Mouse (Mus musculus): ENCODE results near the gene Tbcd. TPM values are rescaled to one million over a fixed set of nuclear protein-coding genes. Genes with fewer than 3 reads are reported as not detected.
"Not testable (repeated sequence)": the region's sequence is repeated elsewhere in the genome, so short reads cannot be mapped to it uniquely, and the experiment has no call there.

The Tbcd gene
- total and polyA plus RNA-seq, 3 experiments: 5.8 to 47.6 (median 40.0) TPM

DNA sequence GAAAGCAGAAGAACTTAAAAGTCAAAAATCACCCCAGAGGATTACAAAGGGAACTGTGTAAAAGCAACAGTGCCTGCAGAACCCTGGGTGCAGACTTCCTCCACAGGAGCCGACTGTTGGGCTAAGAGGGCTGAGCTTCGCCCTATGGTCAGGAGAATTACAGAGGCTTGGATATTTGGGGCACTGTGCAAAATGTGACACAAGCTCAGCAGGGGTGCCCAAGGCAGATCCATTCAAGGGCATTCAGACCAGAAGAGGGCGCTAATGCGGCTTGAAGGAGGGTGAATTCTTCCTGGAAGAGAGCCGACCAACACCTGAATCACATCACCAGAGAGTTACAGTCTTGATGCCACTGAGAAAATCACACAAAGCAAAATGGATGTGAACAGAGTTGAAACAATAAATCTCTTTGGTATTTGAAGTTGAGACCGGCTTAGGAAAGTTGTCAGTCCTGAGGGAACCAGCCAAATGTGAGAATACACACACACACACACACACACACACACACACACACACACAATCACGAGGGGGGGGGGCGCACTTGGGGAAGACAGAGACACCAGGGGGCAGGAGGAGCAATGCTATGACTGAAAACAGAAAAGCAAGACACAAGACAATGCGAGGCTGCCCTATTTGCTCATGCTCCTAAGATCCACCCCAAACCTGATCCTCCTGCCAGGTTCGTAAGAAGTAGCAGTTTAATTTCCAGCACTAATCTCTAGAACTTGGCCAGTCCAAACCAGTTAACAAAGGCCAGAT, 201.0 kb downstream of the Tbcd start:
- peaks cover 69% of the 10 kb centered on the region for H3K36me3 ChIP-seq (replicated peaks)
- TF ChIP-seq POLR2AphosphoS5 (IDR thresholded peaks at IDR 0.05; ENCODE audit: insufficient replicate concordance, low read depth, low read length): no peak
- TF ChIP-seq CTCF (IDR thresholded peaks at IDR 0.05; ENCODE audit: low read depth, low read length): peak; percentile 19; the same call in 1 of the 2 replicates
- no peak for TF ChIP-seq GATA2 (IDR thresholded peaks at IDR 0.05; ENCODE audit: borderline replicate concordance, low read depth, low read length)
- TF ChIP-seq GATA1 (IDR thresholded peaks at IDR 0.05; ENCODE audit: borderline replicate concordance, low read length): no peak
- no peak for TF ChIP-seq TAL1 (conservative IDR thresholded peaks at IDR 0.05; ENCODE audit: low read depth, low read length)
- DNase-seq (ENCODE audit: low spot score) (peak; percentile 13), ATAC-seq (ENCODE audit: extremely low read depth, insufficient number of reproducible peaks, low FRiP score, poor library complexity, severe bottlenecking) (no peak)
- H3K9me3 ChIP-seq (replicated peaks): no peaks in the 10 kb centered on the region
- no peak overlapping the region for H3K4me3 ChIP-seq (ENCODE audit: low read depth, low read length)
- no peaks in the 10 kb centered on the region for H3K27me3 ChIP-seq (ENCODE audit: insufficient read depth, low read length)
- 0 out of 2 replicates have a peak, but pooled peaks cover 2% of the 10 kb centered on the region for H3K4me1 ChIP-seq (ENCODE audit: insufficient read depth, low read depth, low read length)

DNA sequence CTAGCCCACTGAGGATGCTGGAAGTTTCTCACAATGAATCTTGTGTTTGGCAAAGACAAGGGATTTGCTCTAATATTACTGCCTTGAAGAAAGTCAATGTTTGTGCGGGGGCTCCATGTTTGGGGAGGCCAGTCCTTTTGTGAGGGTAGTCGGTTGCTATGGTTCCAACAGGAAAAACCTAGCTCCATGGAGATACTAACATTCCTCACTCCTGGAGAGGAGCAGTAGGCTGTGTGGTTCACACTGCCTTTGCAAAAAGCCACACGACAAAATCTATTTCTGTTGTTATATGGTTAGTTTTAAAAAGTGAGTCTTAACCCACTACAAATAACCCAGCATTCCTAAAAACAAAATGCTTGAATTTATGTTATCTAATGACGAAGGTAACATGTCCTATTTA, 201.9 kb downstream of the Tbcd start:
- ATAC-seq (ENCODE audit: extremely low read depth, insufficient number of reproducible peaks, low FRiP score, poor library complexity, severe bottlenecking): no peak
- Histone ChIP-seq H3K36me3 (replicated peaks) (peaks cover 66% of the 10 kb centered on the region), H3K27me3 (ENCODE audit: insufficient read depth, low read length) (no peaks in the 10 kb centered on the region), H3K9me3 (replicated peaks) (no peaks in the 10 kb centered on the region), H3K4me3 (ENCODE audit: low read depth, low read length) (no peak overlapping the region), H3K4me1 (ENCODE audit: insufficient read depth, low read depth, low read length) (0 out of 2 replicates have a peak, but pooled peaks cover 2% of the 10 kb centered on the region)
- TF ChIP-seq GATA1 (IDR thresholded peaks at IDR 0.05; ENCODE audit: borderline replicate concordance, low read length) (no peak), GATA2 (IDR thresholded peaks at IDR 0.05; ENCODE audit: borderline replicate concordance, low read depth, low read length) (no peak)
- no peak for DNase-seq (ENCODE audit: low spot score)

DNA sequence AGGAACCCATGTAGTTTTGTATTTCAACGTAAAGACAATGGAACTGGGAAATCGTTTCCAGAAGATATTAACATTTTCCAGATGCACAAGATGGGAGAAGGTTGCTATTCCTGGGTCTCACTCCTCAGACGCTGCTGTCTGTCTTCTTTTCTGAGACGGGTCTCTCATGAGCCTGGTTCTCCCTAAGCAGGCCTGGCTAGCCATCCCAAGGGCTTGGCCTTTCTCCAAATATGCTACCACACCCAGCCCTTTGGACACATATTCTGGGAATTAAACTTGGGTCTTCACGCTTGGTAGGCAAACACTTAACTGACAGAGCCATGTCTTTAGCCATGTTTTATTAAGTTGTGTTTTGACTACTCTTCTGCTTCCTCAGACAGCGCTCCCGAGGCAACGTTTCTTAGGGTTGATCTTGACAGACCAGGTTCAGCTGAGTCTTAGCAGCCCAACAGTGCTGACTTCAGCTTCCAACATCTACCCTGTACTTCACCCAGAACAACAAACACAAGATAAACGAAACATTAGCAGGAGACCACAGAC, 202.7 kb downstream of the Tbcd start:
- TF ChIP-seq CTCF (IDR thresholded peaks at IDR 0.05; ENCODE audit: low read depth, low read length): no peak
- no peak for TF ChIP-seq GATA2 (IDR thresholded peaks at IDR 0.05; ENCODE audit: borderline replicate concordance, low read depth, low read length)
- no peak for TF ChIP-seq TAL1 (conservative IDR thresholded peaks at IDR 0.05; ENCODE audit: low read depth, low read length)
- no peak for TF ChIP-seq GATA1 (IDR thresholded peaks at IDR 0.05; ENCODE audit: borderline replicate concordance, low read length)
- H3K4me3 ChIP-seq (ENCODE audit: low read depth, low read length): no peak overlapping the region
- no peaks in the 10 kb centered on the region for H3K27me3 ChIP-seq (ENCODE audit: insufficient read depth, low read length)
- H3K4me1 ChIP-seq (ENCODE audit: insufficient read depth, low read depth, low read length): 0 out of 2 replicates have a peak, but pooled peaks cover 2% of the 10 kb centered on the region
- H3K36me3 ChIP-seq (replicated peaks): peaks cover 69% of the 10 kb centered on the region
- no peak for DNase-seq (ENCODE audit: low spot score)
- no peak for ATAC-seq (ENCODE audit: extremely low read depth, insufficient number of reproducible peaks, low FRiP score, poor library complexity, severe bottlenecking)
- no peaks in the 10 kb centered on the region for H3K9me3 ChIP-seq (replicated peaks)

DNA sequence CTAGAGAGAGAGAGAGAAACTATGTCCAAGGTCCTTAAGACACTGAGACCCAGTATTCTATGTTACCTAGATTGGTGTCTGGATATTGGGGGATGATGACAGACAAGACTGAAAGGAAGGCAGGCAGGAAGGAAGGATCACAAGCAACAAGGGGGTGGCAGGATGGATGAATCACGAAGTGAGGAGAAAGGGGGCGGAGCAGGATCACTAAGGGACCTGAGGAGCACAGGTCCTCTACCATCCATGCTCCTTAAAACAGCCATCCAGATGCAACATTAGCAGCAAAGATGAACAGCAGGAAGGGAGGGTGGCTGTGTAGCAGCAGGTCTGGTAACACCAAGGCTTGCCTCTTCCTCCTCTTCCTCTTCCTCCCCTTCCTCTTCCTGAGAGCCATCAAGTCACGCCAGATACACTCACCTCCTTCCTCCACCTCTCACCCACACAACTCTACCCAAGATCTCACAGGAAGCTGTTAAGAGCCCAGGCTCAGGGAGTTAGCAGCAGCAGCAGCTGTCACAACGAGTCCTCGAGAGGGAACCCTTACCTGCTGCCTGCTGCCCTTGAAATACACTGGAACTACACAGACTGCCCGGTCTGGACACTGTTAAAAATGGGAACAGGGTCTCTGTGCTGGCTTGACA, 203.5 kb downstream of the Tbcd start:
- TF ChIP-seq TAL1 (conservative IDR thresholded peaks at IDR 0.05; ENCODE audit: low read depth, low read length) (no peak), POLR2AphosphoS5 (IDR thresholded peaks at IDR 0.05; ENCODE audit: insufficient replicate concordance, low read depth, low read length) (no peak), CTCF (IDR thresholded peaks at IDR 0.05; ENCODE audit: low read depth, low read length) (no peak), GATA1 (IDR thresholded peaks at IDR 0.05; ENCODE audit: borderline replicate concordance, low read length) (no peak), GATA2 (IDR thresholded peaks at IDR 0.05; ENCODE audit: borderline replicate concordance, low read depth, low read length) (no peak)
- Histone ChIP-seq H3K4me3 (ENCODE audit: low read depth, low read length) (no peak overlapping the region), H3K36me3 (replicated peaks) (peaks cover 69% of the 10 kb centered on the region), H3K4me1 (ENCODE audit: insufficient read depth, low read depth, low read length) (0 out of 2 replicates have a peak, but pooled peaks cover 2% of the 10 kb centered on the region), H3K9me3 (replicated peaks) (no peaks in the 10 kb centered on the region), H3K27me3 (ENCODE audit: insufficient read depth, low read length) (no peaks in the 10 kb centered on the region)
- DNase-seq (ENCODE audit: low spot score) (no peak), ATAC-seq (ENCODE audit: extremely low read depth, insufficient number of reproducible peaks, low FRiP score, poor library complexity, severe bottlenecking) (no peak)

DNA sequence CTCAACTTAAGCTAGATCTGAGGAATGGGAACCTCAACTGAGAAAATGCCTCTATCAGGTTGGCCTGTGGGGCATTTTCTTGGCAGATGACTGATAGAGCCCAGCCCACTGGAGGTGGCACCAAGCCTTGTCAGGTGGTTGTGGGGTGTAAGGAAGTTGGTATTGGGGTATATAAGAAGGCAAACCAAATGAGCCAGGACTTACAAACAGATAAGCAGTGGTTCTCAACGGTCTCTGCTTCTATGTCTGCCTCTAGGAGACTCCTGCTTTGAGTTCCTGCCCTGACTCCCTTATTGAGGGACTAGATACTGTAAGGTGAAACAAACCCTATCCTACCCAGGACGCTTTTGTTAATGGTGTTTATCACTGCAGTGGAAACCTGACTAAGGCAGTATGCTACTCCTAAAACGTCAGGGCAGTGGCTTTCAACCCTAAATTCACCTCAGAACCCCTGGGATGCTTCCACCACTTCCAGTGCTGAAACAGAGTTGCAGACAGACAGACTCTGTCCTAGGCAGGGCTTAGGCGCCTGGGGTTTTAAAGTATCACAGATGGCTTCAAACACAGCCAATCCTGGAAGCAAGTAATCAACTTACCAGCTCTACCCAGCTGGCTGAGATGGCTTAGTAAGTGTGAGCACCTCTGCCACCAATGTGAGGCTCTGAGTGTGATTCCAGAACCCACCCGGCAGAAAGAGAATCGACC, 204.2 kb downstream of the Tbcd start:
- no peak for DNase-seq (ENCODE audit: low spot score)
- Histone ChIP-seq H3K36me3 (replicated peaks) (peaks cover 64% of the 10 kb centered on the region), H3K27me3 (ENCODE audit: insufficient read depth, low read length) (no peaks in the 10 kb centered on the region), H3K4me3 (ENCODE audit: low read depth, low read length) (no peak overlapping the region), H3K4me1 (ENCODE audit: insufficient read depth, low read depth, low read length) (0 out of 2 replicates have a peak, but pooled peaks cover 2% of the 10 kb centered on the region), H3K9me3 (replicated peaks) (no peaks in the 10 kb centered on the region)
- no peak for ATAC-seq (ENCODE audit: extremely low read depth, insufficient number of reproducible peaks, low FRiP score, poor library complexity, severe bottlenecking)
- TF ChIP-seq GATA1 (IDR thresholded peaks at IDR 0.05; ENCODE audit: borderline replicate concordance, low read length): no peak

DNA sequence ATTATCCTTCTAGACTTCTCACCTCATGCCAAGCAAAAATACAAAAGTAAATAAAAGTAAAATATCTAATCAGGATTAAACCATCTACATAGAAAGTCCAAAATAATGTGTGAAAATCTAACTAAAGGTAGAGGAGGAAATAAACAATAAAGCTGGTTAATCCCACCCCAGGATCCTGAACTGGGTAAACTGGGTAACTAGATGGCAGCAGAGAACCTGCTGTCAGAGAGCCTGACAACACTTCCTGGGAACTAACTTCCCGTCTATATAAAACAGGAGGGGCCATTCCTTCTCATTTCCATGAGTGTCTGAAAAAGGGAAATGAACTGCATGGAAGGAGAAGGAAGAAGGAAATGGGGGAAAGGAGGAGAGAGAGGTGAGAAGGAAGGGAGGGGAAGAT, 206.4 kb downstream of the Tbcd start:
- no peaks in the 10 kb centered on the region for H3K9me3 ChIP-seq (replicated peaks)
- DNase-seq (ENCODE audit: low spot score) (no peak), ATAC-seq (ENCODE audit: extremely low read depth, insufficient number of reproducible peaks, low FRiP score, poor library complexity, severe bottlenecking) (no peak)
- H3K4me1 ChIP-seq (ENCODE audit: insufficient read depth, low read depth, low read length): 0 out of 2 replicates have a peak, but pooled peaks cover 2% of the 10 kb centered on the region
- H3K36me3 ChIP-seq (replicated peaks): peaks cover 64% of the 10 kb centered on the region
- no peaks in the 10 kb centered on the region for H3K27me3 ChIP-seq (ENCODE audit: insufficient read depth, low read length)
- TF ChIP-seq TAL1 (conservative IDR thresholded peaks at IDR 0.05; ENCODE audit: low read depth, low read length) (no peak), GATA1 (IDR thresholded peaks at IDR 0.05; ENCODE audit: borderline replicate concordance, low read length) (no peak), CTCF (IDR thresholded peaks at IDR 0.05; ENCODE audit: low read depth, low read length) (no peak), POLR2AphosphoS5 (IDR thresholded peaks at IDR 0.05; ENCODE audit: insufficient replicate concordance, low read depth, low read length) (no peak), GATA2 (IDR thresholded peaks at IDR 0.05; ENCODE audit: borderline replicate concordance, low read depth, low read length) (no peak)
- H3K4me3 ChIP-seq (ENCODE audit: low read depth, low read length): no peak overlapping the region

DNA sequence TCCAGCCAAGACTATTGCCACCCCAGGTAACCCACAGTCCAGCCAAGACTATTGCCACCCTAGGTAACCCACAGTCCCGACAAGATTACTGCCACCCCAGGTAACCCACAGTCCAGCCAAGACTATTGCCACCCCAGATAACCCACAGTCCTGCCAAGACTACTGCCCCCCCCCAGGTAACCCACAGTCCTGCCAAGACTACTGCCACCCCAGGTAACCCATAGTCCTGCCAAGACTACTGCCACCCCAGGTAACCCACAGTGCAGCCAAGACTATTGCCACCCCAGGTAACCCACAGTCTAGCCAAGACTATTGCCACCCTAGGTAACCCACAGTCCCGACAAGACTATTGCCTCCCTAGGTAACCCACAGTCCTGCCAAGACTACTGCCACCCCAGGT, 208.9 kb downstream of the Tbcd start:
- ATAC-seq (ENCODE audit: extremely low read depth, insufficient number of reproducible peaks, low FRiP score, poor library complexity, severe bottlenecking); H3K9me3 ChIP-seq (replicated peaks); H3K27me3 ChIP-seq (ENCODE audit: insufficient read depth, low read length); H3K4me1 ChIP-seq (ENCODE audit: insufficient read depth, low read depth, low read length); H3K4me3 ChIP-seq (ENCODE audit: low read depth, low read length); DNase-seq (ENCODE audit: low spot score): not testable (repeated sequence)
- peaks cover 61% of the 10 kb centered on the region for H3K36me3 ChIP-seq (replicated peaks)
